Mouse (Mus musculus) megakaryocyte, embryonic 14.5 days (primary cell): Measurements from ENCODE around the gene Pcif1.

Experiments used
- FLI1 ChIP-seq: IDR thresholded peaks from 2 replicates; pipeline ENCODE4 v1.6.1; 2012; ENCODE audit warnings: low read length, inconsistent platforms, mixed read lengths
- GATA1 ChIP-seq: IDR thresholded peaks from 3 replicates; pipeline ENCODE4 v1.6.1; 2012; ENCODE audit warnings: mixed read lengths, low read length, inconsistent platforms, borderline replicate concordance

- TF ChIP-seq GATA1 = no peak
- TF ChIP-seq FLI1 = no peak
These were observed 13.7 kb downstream of the Pcif1 start for GRCm38 (mm10) chr2:164892696-164893216.
